Mouse (Mus musculus) pancreas, adult 10 weeks (tissue): Measurements from ENCODE around the gene Fam174a. TPM values are rescaled to one million over a fixed set of nuclear protein-coding genes. Genes with fewer than 3 reads are reported as not detected.

Experiments
- polyA plus RNA-seq: library from polyadenylated mRNA; stranded (reverse); fragments of 350-450 nt; fragmentation: Illumina TruSeq; extraction: RNeasy Lipid Tissue Mini Kit (QIAGEN cat#74804); gene quantifications from one replicate; pipeline ENCODE4 v1.2.3, GENCODE M21; 2015; ENCODE audit warnings: low read depth, low replicate concordance; ENCODE audit not compliant: insufficient read depth

The Fam174a gene
- polyA plus RNA-seq: 3.7 TPM

DNA sequence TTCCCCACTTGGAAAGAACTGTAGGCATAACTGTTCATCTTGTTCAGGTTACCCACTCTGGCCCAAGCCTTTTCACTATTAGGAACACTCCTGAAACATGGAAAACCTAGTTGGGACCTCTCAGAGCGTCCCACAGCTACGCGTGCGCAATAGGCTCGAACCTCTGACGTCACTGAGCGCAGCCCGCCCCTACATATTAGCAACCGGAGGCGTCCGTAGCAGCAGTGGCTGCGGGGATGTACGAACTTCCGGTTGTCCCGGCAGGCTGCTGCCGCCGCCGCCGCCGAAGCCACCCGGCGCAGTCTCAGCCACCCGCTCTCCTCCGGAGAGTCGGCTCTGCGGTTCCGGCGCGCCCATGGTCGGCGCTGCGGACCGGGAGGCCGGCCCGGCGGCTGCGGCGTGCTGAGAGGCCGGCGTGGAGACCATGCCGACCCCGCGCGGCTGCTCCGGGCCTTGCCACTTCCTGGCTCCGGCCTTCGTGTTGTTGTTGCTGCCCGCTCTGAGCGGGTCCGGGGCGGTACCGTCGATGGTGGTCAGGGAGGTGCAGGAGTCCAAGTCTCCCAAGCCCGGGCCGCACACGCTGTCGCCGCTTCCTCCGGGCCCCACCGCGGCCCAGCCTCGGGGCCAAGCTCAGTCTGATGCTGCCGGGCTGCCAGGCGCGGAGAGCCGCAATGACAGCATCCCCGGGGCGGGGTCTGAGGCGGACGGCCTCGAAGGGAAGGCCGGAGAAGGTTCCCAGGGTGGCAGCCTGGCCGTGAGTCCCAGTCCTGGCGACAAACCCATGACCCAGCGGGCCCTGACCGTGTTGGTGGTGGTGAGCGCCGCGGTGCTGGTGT lies at the start of gene Fam174a:
TSS of gene Fam174a (plus strand) at position 231 of the 836 bp plus-strand sequence.

